Mouse (Mus musculus) urinary bladder, postnatal 14 days (tissue): ENCODE measurements around the gene Rpap3.

Experiments used
- DNase-seq: peaks from one replicate; pipeline ENCODE4 v3.0.0; 2021; ENCODE audit warnings: low spot score

Rpap3 gene

DNA sequence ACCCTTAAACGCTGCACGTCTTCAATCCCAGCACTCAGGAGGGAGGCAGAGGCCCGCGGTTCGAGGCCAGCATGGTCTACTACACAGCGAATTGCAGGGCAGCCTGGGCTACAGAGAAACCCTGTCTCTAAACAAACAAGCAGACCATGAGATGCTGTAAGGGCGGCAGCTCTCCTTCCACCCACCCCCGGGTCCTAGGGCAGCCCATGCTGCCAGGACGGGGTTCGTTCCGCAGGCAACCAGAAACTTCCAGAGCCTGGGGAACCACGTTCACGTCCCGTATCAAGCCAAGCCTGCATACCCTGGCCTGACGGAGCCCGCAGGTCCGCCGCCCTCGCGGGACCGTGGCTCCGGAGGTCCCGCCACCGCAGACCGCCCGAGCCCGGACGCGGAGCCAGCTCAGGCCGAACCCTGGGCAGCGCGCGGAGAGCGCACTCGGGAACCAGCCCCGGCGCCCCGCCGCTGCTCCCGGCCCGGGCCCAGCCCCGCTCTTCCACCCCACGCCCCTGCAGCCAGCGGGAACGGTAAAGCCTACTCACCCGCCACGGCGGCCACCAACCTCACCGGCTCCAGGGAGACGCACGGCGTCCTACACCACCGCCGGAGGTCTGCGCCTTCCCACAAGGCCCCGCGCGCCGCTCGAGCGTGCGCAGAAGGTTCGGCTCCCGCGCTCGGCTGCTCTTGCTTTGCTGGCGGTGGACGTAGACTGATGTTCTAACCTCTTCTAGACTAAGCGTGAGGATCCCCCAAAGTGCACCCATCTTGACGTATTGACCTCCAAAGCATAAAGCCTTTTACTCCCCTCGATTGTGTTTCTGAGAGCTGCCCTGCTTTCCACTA lies at the start of gene Rpap3:
Gene Rpap3, minus strand, starts transcription at position 615 of the 840 bp plus-strand sequence.
- DNase-seq = peak; percentile 87

DNA sequence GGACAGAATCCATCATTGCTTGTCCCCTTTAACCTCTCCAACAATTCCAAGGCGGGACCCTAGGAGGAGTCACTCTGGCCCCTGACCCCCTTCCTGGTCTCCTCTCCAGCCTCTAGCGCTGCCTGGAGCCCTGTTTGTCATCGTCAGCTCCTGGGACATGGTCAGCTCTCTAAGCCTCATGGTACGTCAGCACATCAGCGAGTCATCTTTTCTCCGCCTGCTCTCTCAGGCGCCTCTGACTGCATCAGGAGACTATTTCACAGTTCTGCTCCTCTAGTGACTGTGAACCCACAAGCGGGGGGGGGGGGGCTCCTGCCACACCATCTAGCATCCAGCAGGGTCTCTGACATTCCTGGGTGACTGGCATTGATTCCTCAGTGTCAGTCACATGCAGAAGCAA lies 49.7 kb upstream of the Rpap3 start:
- no peak for DNase-seq

GRCm38 (mm10) chr15:97754476-97754875 lies 48.9 kb upstream of the Rpap3 start:
- no peak for DNase-seq

GRCm38 (mm10) chr15:97752491-97752890 lies 46.9 kb upstream of the Rpap3 start:
- DNase-seq = no peak

GRCm38 (mm10) chr15:97751676-97752075 lies 46.1 kb upstream of the Rpap3 start:
- DNase-seq = no peak

- DNase-seq = peak; percentile 61
Measured at GRCm38 (mm10) chr15:97750697-97751096, 45.1 kb upstream of the Rpap3 start.

DNA sequence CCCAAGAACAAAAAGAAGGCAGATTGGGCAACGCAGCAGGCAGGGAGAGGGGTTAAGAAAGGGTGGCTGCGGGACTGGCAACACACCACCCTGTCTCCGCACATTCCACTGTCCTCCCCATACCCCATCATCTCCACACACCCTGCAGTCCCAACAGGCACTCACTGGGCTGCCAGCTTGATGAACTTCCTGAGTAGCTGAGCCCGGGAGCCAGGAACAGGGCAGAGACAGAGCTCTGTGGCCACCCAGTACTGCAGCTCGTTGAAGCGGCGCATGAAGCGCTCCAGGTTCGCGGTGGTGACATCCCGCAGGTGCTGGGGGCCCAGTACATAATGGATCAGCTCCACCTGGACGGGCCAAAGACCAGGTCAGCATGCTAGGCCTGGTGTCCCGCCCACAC lies 44.2 kb upstream of the Rpap3 start:
- no peak for DNase-seq

DNA sequence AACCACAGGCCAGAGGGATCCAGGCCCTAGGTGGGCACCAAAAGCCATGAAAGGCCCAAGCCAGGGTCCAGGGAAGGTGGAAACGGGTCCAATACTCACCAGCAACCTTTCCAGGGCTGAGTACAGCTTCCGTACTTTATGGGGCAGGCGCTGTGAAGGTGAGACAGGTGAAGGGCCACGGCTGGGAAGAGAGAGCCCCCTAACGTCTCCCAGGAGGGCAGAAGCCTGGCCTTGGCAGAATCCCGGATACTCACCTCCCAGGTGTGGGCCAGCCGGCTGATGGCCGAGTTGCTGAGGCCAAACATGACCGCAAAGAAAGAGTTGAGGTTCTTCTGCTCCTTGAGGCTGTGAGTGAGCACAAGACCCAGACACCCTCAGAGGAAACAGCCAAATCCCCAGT lies 43.8 kb upstream of the Rpap3 start:
- no peak for DNase-seq

GRCm38 (mm10) chr15:97748964-97749363 lies 43.3 kb upstream of the Rpap3 start:
- DNase-seq = no peak

- no peak for DNase-seq
Measured at GRCm38 (mm10) chr15:97748309-97748708, 42.7 kb upstream of the Rpap3 start.

- DNase-seq = no peak
Measured at GRCm38 (mm10) chr15:97747486-97747885, 41.9 kb upstream of the Rpap3 start.

- DNase-seq = no peak
Measured at GRCm38 (mm10) chr15:97746748-97747147, 41.1 kb upstream of the Rpap3 start.

DNA sequence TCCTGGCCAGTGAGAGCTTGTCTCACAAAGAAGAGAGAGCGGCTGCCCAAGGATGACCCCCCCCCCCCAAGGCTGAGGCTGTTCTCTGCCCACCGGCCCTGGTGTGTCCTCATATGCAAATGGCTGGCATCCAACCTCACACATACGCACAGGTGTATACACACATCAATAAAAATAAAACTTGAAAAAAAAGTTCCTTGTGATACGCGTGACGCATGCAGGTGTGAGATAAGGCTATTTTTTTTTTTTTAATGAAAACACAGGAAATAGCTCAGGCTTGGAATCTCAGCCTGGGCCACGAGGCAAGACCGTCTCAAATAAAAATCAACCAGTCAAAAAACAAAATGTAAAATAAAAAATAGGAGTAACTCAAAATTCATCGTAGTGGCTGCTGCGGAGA lies 40.7 kb upstream of the Rpap3 start:
- DNase-seq = no peak

DNA sequence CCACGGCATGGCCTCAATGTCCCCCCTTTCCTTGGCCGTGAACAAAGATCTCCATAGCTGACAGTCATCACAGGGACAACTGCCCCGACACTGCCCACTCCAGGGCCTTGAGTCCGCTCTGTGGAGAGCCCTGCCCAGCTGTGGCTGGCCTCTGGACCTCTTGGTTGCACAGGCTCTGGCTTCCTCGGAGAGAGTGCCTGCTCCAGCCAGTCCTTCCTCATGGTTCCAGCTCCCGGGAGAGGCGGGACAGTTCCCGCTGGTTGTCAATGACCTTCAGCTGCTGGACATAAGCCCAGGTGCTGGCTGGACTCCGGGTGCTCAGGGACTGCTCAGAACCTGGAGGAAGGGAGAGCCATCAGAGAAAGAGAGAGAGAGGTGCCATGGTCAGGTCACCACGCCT lies 39.7 kb upstream of the Rpap3 start:
- DNase-seq = peak; percentile 47

DNA sequence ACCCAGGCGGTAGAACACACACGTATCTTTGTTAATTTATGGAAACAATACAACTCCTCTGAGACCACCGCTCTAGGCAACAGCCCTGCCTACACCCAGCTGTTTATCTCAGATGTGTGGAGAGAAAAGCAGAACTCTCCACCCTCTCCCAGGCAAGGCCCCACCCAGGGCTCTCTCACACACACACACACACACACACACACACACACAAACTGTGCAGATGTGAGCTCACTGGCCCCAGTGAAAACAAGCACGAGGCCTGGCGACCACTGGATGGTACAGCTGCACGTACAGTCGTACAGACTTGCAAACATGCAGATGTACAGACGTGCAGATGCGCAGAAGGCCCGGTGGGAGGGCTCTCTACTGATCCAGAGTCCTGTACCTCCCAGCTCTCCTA lies 39.3 kb upstream of the Rpap3 start:
- no peak for DNase-seq

GRCm38 (mm10) chr15:97743961-97744525 lies 38.4 kb upstream of the Rpap3 start:
- no peak for DNase-seq

DNA sequence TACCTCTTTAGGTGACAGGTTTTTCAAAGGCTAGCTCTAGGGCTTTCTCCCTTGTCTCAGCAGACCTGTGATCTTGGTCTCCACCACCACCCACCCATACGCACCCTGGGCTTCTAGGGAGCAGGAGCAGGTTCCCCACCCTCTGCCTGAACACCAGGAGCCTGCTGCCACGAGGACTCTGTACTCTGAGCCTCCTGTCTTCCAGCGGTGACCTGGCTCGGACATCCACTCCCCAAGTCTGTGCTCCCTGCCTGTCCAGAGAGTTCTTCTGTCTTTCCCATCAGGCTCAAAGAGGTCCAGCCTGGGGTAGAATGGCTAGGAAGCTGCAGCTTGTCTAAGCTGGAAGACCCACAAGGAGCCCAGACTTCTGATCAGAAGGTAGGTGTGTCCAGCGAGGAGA lies 37.6 kb upstream of the Rpap3 start:
- DNase-seq = no peak

DNA sequence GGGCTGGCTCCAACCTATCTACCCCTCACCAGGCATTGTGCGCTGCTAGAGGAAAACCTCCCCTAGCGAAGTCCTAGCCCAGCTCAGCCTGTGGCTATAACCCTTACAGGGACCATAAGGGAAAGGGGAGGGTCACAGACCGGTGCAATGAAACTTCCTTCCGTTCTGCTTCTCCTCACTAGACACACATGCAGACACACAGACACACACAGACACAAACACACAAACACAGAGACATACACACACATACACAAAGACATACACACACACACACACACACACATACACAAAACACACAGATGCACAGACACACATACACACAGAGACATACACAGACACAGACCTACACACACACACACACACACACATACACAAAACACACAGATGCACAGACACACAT lies 37.0 kb upstream of the Rpap3 start:
- DNase-seq = no peak

DNA sequence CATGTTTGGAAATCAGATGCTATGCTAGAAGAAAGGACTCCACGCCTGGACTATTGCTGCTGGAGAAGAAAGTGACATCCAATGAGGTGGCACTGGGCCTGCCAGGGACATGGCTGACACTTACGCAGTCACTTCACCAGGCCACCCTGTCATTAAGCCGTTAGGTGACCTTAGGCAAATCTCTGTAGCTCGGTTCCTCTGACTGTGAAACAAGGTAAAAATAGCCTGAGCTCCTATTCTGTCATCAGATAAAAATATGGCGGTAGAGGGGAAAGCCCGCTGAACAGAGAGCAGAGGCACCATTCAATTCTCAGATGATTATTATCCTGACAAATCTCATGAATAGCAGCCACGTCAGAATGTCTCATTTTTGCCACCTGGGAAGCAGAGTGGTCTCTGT lies 36.4 kb upstream of the Rpap3 start:
- DNase-seq = no peak

GRCm38 (mm10) chr15:97741662-97742061 lies 36.0 kb upstream of the Rpap3 start:
- no peak for DNase-seq

DNA sequence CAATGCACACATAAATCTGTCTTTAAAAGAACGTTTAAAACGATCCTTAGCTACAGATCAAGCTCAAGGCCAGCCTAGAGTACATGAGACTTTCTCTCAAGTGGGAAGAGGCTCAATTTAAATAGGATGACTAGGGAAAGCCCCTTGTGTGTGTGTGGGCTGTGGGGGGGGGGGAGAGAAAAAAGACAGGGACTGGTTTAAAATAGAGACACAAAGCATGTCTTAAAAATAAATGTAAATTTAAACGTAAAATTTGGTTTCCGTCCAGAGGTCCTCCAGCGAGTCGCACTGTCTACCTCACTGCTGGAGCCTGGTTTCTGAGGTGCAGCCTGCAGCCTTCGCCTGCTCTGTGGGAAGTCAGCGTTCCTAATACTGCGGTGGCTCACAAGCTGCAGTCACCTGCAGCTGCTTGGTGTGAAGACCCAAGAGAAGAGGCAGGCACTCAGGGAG lies 34.7 kb upstream of the Rpap3 start:
- DNase-seq = no peak

- DNase-seq = no peak
Measured at GRCm38 (mm10) chr15:97738923-97739322, 33.3 kb upstream of the Rpap3 start.

DNA sequence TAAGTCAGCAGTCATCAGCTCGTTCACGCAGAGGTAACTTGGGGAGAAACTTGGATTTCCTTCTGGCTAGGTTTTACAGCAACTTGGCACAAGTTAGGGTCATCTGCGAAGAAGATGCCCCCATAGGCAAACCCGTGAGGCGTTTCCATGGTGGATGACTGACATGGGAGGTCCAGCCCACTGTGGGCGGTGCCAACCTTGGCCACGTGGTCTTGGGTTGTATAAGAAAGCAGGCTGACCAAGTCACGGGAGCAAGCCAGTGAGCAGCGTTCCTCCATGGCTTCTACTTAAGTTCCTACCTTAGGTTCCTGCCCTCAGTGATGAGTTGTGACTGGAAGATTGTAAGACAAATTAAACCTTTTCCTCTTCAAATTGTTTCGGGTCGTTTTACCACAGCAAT lies 26.4 kb upstream of the Rpap3 start:
- DNase-seq = no peak

- DNase-seq = no peak
Measured at GRCm38 (mm10) chr15:97731111-97731510, 25.5 kb upstream of the Rpap3 start, which contains the start of gene Endou. Gene Endou, minus strand, starts transcription at chr15:97731339.
